Mouse (Mus musculus) MEL (cell line): ENCODE measurements at regions not wholly inside any gene's neighbourhood (a gene's known extent, or its start where the extent isn't known, plus 50 kb on each side); places are given as distances from the start of the nearest gene placed in this dataset.

Source experiments
- DNase-seq: peaks from one replicate; pipeline ENCODE4 v3.0.0; 2011; ENCODE audit warnings: low read depth, low spot score
- H3K27ac ChIP-seq: 2 replicates; pipeline ENCODE4 v1.5.1; 2012; ENCODE audit warnings: low read depth, mild to moderate bottlenecking, control low read depth, low read length, moderate library complexity; ENCODE audit not compliant: control insufficient read depth
- H3K27me3 ChIP-seq, 2 experiments: fragments of 150-350 bp in 1 of 2; sonication (generic) in 1 of 2; 2 replicates each; pipeline ENCODE4 v1.6.1; 2012; ENCODE audit warnings: low read length in 2 of 2, mild to moderate bottlenecking in 2 of 2, improper control_type of control experiment in 1 of 2, moderate library complexity in 1 of 2; ENCODE audit not compliant: insufficient read depth in 2 of 2, control insufficient read depth in 1 of 2
- H3K36me3 ChIP-seq, 2 experiments: 2 replicates each; pipeline ENCODE4 v1.6.1; 2012 to 2014; ENCODE audit warnings: low read length in 2 of 2, improper control_type of control experiment in 1 of 2, inconsistent platforms in 1 of 2, mild to moderate bottlenecking in 1 of 2; ENCODE audit not compliant: insufficient read depth in 2 of 2, control insufficient read depth in 1 of 2
- H3K4me1 ChIP-seq, 2 experiments: fragments of 150-350 bp in 1 of 2; sonication (generic) in 1 of 2; 2 replicates each; pipeline ENCODE4 v1.6.1; 2012; ENCODE audit warnings: low read length in 2 of 2, improper control_type of control experiment in 1 of 2, mild to moderate bottlenecking in 1 of 2; ENCODE audit not compliant: insufficient read depth in 2 of 2, control insufficient read depth in 1 of 2
- H3K4me3 ChIP-seq, 2 experiments: fragments of 150-350 bp in 1 of 2; sonication (generic) in 1 of 2; 2 replicates each; pipeline ENCODE4 v1.5.1; 2012; ENCODE audit warnings: low read depth in 2 of 2, low read length in 2 of 2, mild to moderate bottlenecking in 2 of 2, moderate library complexity in 2 of 2, control low read depth in 1 of 2, improper control_type of control experiment in 1 of 2; ENCODE audit not compliant: control insufficient read depth in 1 of 2, insufficient read depth in 1 of 2
- H3K79me2 ChIP-seq: 2 replicates; pipeline ENCODE4 v1.6.1; 2012; ENCODE audit warnings: mild to moderate bottlenecking, low read length, moderate library complexity; ENCODE audit not compliant: control insufficient read depth, poor library complexity, insufficient read depth
- H3K9ac ChIP-seq: 2 replicates; pipeline ENCODE4 v1.6.1; 2012; ENCODE audit warnings: low read depth, mild to moderate bottlenecking, control low read depth, low read length, moderate library complexity; ENCODE audit not compliant: control insufficient read depth, poor library complexity, severe bottlenecking
- H3K9me3 ChIP-seq: fragments of 150-350 bp; sonication (generic); replicated peaks from 2 replicates; pipeline ENCODE4 v1.6.1; 2012; ENCODE audit warnings: mild to moderate bottlenecking, low read length, improper control_type of control experiment, moderate library complexity; ENCODE audit not compliant: insufficient read depth
- CHD1 ChIP-seq: IDR thresholded peaks from 2 replicates; pipeline ENCODE4 v1.6.1; 2012; ENCODE audit warnings: low read depth, mild to moderate bottlenecking, inconsistent platforms, low read length, improper control_type of control experiment
- CHD2 ChIP-seq: IDR thresholded peaks from 2 replicates; pipeline ENCODE4 v1.6.1; 2011; ENCODE audit warnings: low read length, improper control_type of control experiment
- ETS1 ChIP-seq: IDR thresholded peaks from 2 replicates; pipeline ENCODE4 v1.6.1; 2012; ENCODE audit warnings: low read depth, mild to moderate bottlenecking, inconsistent platforms, low read length, improper control_type of control experiment, moderate library complexity
- GABPA ChIP-seq: IDR thresholded peaks from 2 replicates; pipeline ENCODE4 v1.6.1; 2012; ENCODE audit warnings: low read depth, mild to moderate bottlenecking, inconsistent platforms, low read length, improper control_type of control experiment, moderate library complexity
- GATA1 ChIP-seq: IDR thresholded peaks from 2 replicates; pipeline ENCODE4 v1.6.1; 2011; ENCODE audit warnings: low read depth, low read length, improper control_type of control experiment
- HCFC1 ChIP-seq: IDR thresholded peaks from 2 replicates; pipeline ENCODE4 v1.6.1; 2012; ENCODE audit warnings: low read depth, mild to moderate bottlenecking, inconsistent platforms, low read length, improper control_type of control experiment, moderate library complexity
- JUND ChIP-seq: IDR thresholded peaks from 2 replicates; pipeline ENCODE4 v1.6.1; 2011; ENCODE audit warnings: low read depth, mild to moderate bottlenecking, improper control_type of control experiment, low read length
- MAX ChIP-seq: IDR thresholded peaks from 2 replicates; pipeline ENCODE4 v1.6.1; 2011; ENCODE audit warnings: low read length, improper control_type of control experiment
- MAZ ChIP-seq: IDR thresholded peaks from 2 replicates; pipeline ENCODE4 v1.6.1; 2012; ENCODE audit warnings: low read depth, mild to moderate bottlenecking, inconsistent platforms, low read length, improper control_type of control experiment
- MYC ChIP-seq: IDR thresholded peaks from 2 replicates; pipeline ENCODE4 v1.6.1; 2011; ENCODE audit warnings: low read depth, mild to moderate bottlenecking, low read length, improper control_type of control experiment, moderate library complexity
- NELFE ChIP-seq: IDR thresholded peaks from 2 replicates; pipeline ENCODE4 v1.6.1; 2011; ENCODE audit warnings: low read depth, low read length, improper control_type of control experiment
- NRF1 ChIP-seq: IDR thresholded peaks from 2 replicates; pipeline ENCODE4 v1.6.1; 2014; ENCODE audit warnings: low read depth, mild to moderate bottlenecking, inconsistent platforms, low read length, improper control_type of control experiment, moderate library complexity; ENCODE audit not compliant: poor library complexity, insufficient read depth, severe bottlenecking
- POLR2AphosphoS2 ChIP-seq: IDR thresholded peaks from 2 replicates; pipeline ENCODE4 v1.6.1; 2011; ENCODE audit warnings: low read length, improper control_type of control experiment
- RAD21 ChIP-seq: IDR thresholded peaks from 2 replicates; pipeline ENCODE4 v1.6.1; 2011; ENCODE audit warnings: mild to moderate bottlenecking, low read depth, low read length, improper control_type of control experiment
- SIN3A ChIP-seq: IDR thresholded peaks from 2 replicates; pipeline ENCODE4 v1.6.1; 2012; ENCODE audit warnings: low read length, improper control_type of control experiment, inconsistent platforms
- SMC3 ChIP-seq: IDR thresholded peaks from 2 replicates; pipeline ENCODE4 v1.6.1; 2011; ENCODE audit warnings: low read depth, low read length, improper control_type of control experiment
- TAL1 ChIP-seq: IDR thresholded peaks from 2 replicates; pipeline ENCODE4 v1.6.1; 2012; ENCODE audit warnings: mild to moderate bottlenecking, inconsistent platforms, low read length, moderate library complexity, mixed read lengths
- TCF12 ChIP-seq: IDR thresholded peaks from 2 replicates; pipeline ENCODE4 v1.6.1; 2014; ENCODE audit warnings: low read depth, mild to moderate bottlenecking, inconsistent platforms, low read length, improper control_type of control experiment, moderate library complexity
- USF1 ChIP-seq: IDR thresholded peaks from 2 replicates; pipeline ENCODE4 v1.6.1; 2014; ENCODE audit warnings: low read depth, mild to moderate bottlenecking, inconsistent platforms, low read length, improper control_type of control experiment, moderate library complexity
- ZKSCAN1 ChIP-seq: IDR thresholded peaks from 2 replicates; pipeline ENCODE4 v1.6.1; 2012; ENCODE audit warnings: low read depth, mild to moderate bottlenecking, inconsistent platforms, low read length, improper control_type of control experiment, moderate library complexity
- ZNF384 ChIP-seq: IDR thresholded peaks from 2 replicates; pipeline ENCODE4 v1.6.1; 2012; ENCODE audit warnings: low read depth, mild to moderate bottlenecking, inconsistent platforms, low read length, improper control_type of control experiment

- H3K36me3 ChIP-seq, result no peaks in the 10 kb centered on the region
Measured at GRCm38 (mm10) chr10:116649287-116649686, 68.0 kb upstream of the Cnot2 start.

GRCm38 (mm10) chr10:116646035-116646434 lies 64.7 kb upstream of the Cnot2 start:
- no peak for DNase-seq
- Histone ChIP-seq H3K9me3 (no peaks in the 10 kb centered on the region), H3K9ac (no peak overlapping the region), H3K4me3 (no peak overlapping the region), H3K4me1 (no peaks in the 10 kb centered on the region), H3K36me3 (no peaks in the 10 kb centered on the region), H3K79me2 (no peaks in the 10 kb centered on the region), H3K27ac (no peak overlapping the region), H3K27me3 (no peaks in the 10 kb centered on the region)
- TF ChIP-seq POLR2AphosphoS2 (no peak), TAL1 (no peak), NELFE (no peak), ZKSCAN1 (no peak), ETS1 (no peak), SIN3A (no peak), CHD2 (no peak), MAZ (no peak), TCF12 (no peak), GABPA (no peak), MYC (no peak), GATA1 (no peak), USF1 (no peak), SMC3 (no peak), NRF1 (no peak), HCFC1 (no peak), RAD21 (no peak), CHD1 (no peak), MAX (no peak)

More at GRCm38 (mm10) chr10:116649287-116649686, 68.0 kb upstream of the Cnot2 start:
- H3K79me2 ChIP-seq, result no peaks in the 10 kb centered on the region
- H3K4me3 ChIP-seq, result no peak overlapping the region
- no peaks in the 10 kb centered on the region for H3K4me1 ChIP-seq
- TF ChIP-seq ETS1, result no peak
- TF ChIP-seq TCF12, result no peak
- TF ChIP-seq JUND, result no peak
- no peak for TF ChIP-seq CHD2
- TF ChIP-seq ZNF384, result no peak
- no peak for TF ChIP-seq GABPA
- no peaks in the 10 kb centered on the region for H3K27me3 ChIP-seq
- no peaks in the 10 kb centered on the region for H3K9me3 ChIP-seq
- no peak overlapping the region for H3K9ac ChIP-seq
- no peak overlapping the region for H3K27ac ChIP-seq
- DNase-seq, result no peak
